Mouse (Mus musculus) megakaryocyte, embryonic 14.5 days (primary cell): ENCODE results near the gene Slc6a9.

Source experiments
- FLI1 ChIP-seq: IDR thresholded peaks from 2 replicates; pipeline ENCODE4 v1.6.1; 2012; ENCODE audit warnings: low read length, inconsistent platforms, mixed read lengths
- GATA1 ChIP-seq: IDR thresholded peaks from 3 replicates; pipeline ENCODE4 v1.6.1; 2012; ENCODE audit warnings: mixed read lengths, low read length, inconsistent platforms, borderline replicate concordance

DNA sequence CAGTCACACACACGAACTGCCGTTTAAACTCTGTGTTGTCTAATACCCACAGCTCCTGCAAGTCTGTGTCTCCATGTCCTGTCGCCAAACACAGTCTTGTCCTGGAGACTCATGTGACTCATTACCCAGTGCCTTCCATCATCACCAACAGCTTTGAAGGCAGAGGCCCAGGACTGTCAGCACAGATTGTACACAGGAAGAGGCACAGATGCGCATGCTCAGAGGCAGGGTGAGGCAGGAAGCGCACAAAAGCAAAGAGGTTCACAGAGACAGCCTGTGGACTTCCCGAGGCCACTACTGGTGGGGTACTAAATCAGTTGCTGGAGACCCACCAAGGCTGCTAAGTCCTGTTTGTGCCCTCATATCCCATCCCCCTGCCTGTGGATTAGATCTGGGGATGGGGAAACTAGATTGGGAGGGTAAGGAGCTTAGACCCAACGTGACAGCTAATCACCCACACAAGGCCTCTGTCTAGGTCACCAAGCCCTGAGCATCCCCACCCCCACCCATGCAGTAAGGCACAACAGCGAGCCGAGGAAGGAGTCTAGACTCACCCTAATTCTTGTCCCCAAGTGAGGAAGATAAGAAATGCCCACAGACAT, 20.6 kb upstream of the Slc6a9 start:
- TF ChIP-seq GATA1: no peak
- TF ChIP-seq FLI1: no peak
